Mouse (Mus musculus) myocyte (in vitro differentiated cells): Measurements from ENCODE around the gene Mfng. TPM values are rescaled to one million over a fixed set of nuclear protein-coding genes. Genes with fewer than 3 reads are reported as not detected.

ENCODE experiments used
- H3K27me3 ChIP-seq: one replicate; pipeline ENCODE4 v1.6.1; 2011; ENCODE audit not compliant: control insufficient read depth, insufficient read depth, insufficient read length
- H3K36me3 ChIP-seq: one replicate; pipeline ENCODE4 v1.6.1; 2011; ENCODE audit not compliant: control insufficient read depth, insufficient read depth
- H3K4me2 ChIP-seq: one replicate; pipeline ENCODE4 v1.6.1; 2011; ENCODE audit warnings: low read depth, control low read depth
- H3K4me3 ChIP-seq: one replicate; pipeline ENCODE4 v1.5.1; 2011; ENCODE audit warnings: mild to moderate bottlenecking, control low read depth, moderate library complexity
- H3K79me2 ChIP-seq: one replicate; pipeline ENCODE4 v1.6.1; 2011; ENCODE audit not compliant: control insufficient read depth, insufficient read depth
- H3ac ChIP-seq: one replicate; pipeline ENCODE4 v1.6.1; 2011; ENCODE audit not compliant: control insufficient read depth, insufficient read length
- CEBPB ChIP-seq: IDR thresholded peaks from 2 replicates; pipeline ENCODE4 v1.6.1; 2011; ENCODE audit warnings: mild to moderate bottlenecking, moderate library complexity; ENCODE audit not compliant: poor library complexity, insufficient read depth, severe bottlenecking
- E2F4 ChIP-seq: IDR thresholded peaks from one replicate; pipeline ENCODE4 v1.6.1; 2011; ENCODE audit warnings: mild to moderate bottlenecking, control low read depth, moderate library complexity; ENCODE audit not compliant: insufficient read depth
- MAX ChIP-seq: IDR thresholded peaks from one replicate; pipeline ENCODE4 v1.6.1; 2011; ENCODE audit warnings: low read depth, mild to moderate bottlenecking, control low read depth
- MYOD1 ChIP-seq, 3 experiments: IDR thresholded peaks; one replicate each; pipeline ENCODE4 v1.6.1; 2011; ENCODE audit warnings: control low read depth in 2 of 3, low read depth in 2 of 3, mild to moderate bottlenecking in 2 of 3, moderate library complexity in 1 of 3; ENCODE audit not compliant: insufficient read length in 2 of 3, control insufficient read depth in 1 of 3
- MYOG ChIP-seq, 3 experiments: IDR thresholded peaks; one replicate each; pipeline ENCODE4 v1.6.1; 2011; ENCODE audit warnings: control low read depth in 2 of 3, low read depth in 2 of 3, mild to moderate bottlenecking in 2 of 3; ENCODE audit not compliant: insufficient read length in 2 of 3, control insufficient read depth in 1 of 3, insufficient read depth in 1 of 3
- POLR2A ChIP-seq: IDR thresholded peaks from one replicate; pipeline ENCODE4 v1.6.1; 2011; ENCODE audit warnings: low read depth, mild to moderate bottlenecking, control low read depth, moderate library complexity; ENCODE audit not compliant: insufficient read length
- POLR2AphosphoS2 ChIP-seq: IDR thresholded peaks from one replicate; pipeline ENCODE4 v1.6.1; 2011; ENCODE audit warnings: low read depth, control low read depth; ENCODE audit not compliant: insufficient read length
- REST ChIP-seq: IDR thresholded peaks from one replicate; pipeline ENCODE4 v1.6.1; 2011; ENCODE audit warnings: mild to moderate bottlenecking, control low read depth, moderate library complexity; ENCODE audit not compliant: insufficient read depth, insufficient read length
- SRF ChIP-seq: IDR thresholded peaks from one replicate; pipeline ENCODE4 v1.6.1; 2011; ENCODE audit warnings: low read depth; ENCODE audit not compliant: control insufficient read depth, insufficient read length
- TCF12 ChIP-seq: IDR thresholded peaks from one replicate; pipeline ENCODE4 v1.6.1; 2011; ENCODE audit warnings: mild to moderate bottlenecking, control low read depth; ENCODE audit not compliant: poor library complexity, insufficient read depth, severe bottlenecking
- TCF3 ChIP-seq: IDR thresholded peaks from one replicate; pipeline ENCODE4 v1.6.1; 2011; ENCODE audit warnings: low read depth, control low read depth; ENCODE audit not compliant: insufficient read length
- USF1 ChIP-seq: IDR thresholded peaks from one replicate; pipeline ENCODE4 v1.6.1; 2011; ENCODE audit warnings: low read depth, mild to moderate bottlenecking, control low read depth, moderate library complexity
- polyA plus RNA-seq: library from polyadenylated mRNA; unstranded; fragments of >200 nt; fragmentation: generic; extraction: Trizol; gene quantifications from one replicate; pipeline ENCODE4 v1.2.1, GENCODE M21; 2012; ENCODE audit warnings: missing spikeins

The Mfng gene
- polyA plus RNA-seq, 1 experiment, result 0.06 TPM

- H3K27me3 ChIP-seq, result no peaks in the 10 kb centered on the region
Measured at GRCm38 (mm10) chr15:78789721-78790323, 16.5 kb upstream of the Mfng start.

GRCm38 (mm10) chr15:78788042-78788441 is 14.8 kb upstream of the Mfng start:
- TF ChIP-seq CEBPB (no peak), POLR2AphosphoS2 (no peak), REST (no peak), MAX (no peak), SRF (no peak), MYOD1 (IDR thresholded peaks at IDR 0.05; ENCODE audit: control insufficient read depth in 1 of 3, insufficient read length in 2 of 3, low read depth in 2 of 3) (no peak), TCF12 (no peak), POLR2A (no peak), MYOG (IDR thresholded peaks at IDR 0.05; ENCODE audit: control insufficient read depth in 1 of 3, insufficient read depth in 1 of 3, insufficient read length in 2 of 3, low read depth in 2 of 3) (no peak), TCF3 (no peak), E2F4 (no peak), USF1 (no peak)
- no peaks in the 10 kb centered on the region for H3K36me3 ChIP-seq
- no peak overlapping the region for H3ac ChIP-seq
- no peaks in the 10 kb centered on the region for H3K79me2 ChIP-seq
- H3K4me2 ChIP-seq, result no peak overlapping the region
- no peak overlapping the region for H3K4me3 ChIP-seq
- H3K27me3 ChIP-seq, result no peaks in the 10 kb centered on the region

More at GRCm38 (mm10) chr15:78789721-78790323, 16.5 kb upstream of the Mfng start:
- Histone ChIP-seq H3K4me2 (no peak overlapping the region), H3ac (no peak overlapping the region), H3K4me3 (no peak overlapping the region), H3K79me2 (no peaks in the 10 kb centered on the region), H3K36me3 (no peaks in the 10 kb centered on the region)
- TF ChIP-seq MYOG (IDR thresholded peaks at IDR 0.05; ENCODE audit: control insufficient read depth in 1 of 3, insufficient read depth in 1 of 3, insufficient read length in 2 of 3, low read depth in 2 of 3) (peak in 1 of 3 experiments; percentile 18), MAX (no peak), MYOD1 (IDR thresholded peaks at IDR 0.05; ENCODE audit: control insufficient read depth in 1 of 3, insufficient read length in 2 of 3, low read depth in 2 of 3) (peak in 1 of 3 experiments; percentile 5), SRF (no peak), POLR2A (no peak)

GRCm38 (mm10) chr15:78787287-78787856 is 14.1 kb upstream of the Mfng start:
- no peaks in the 10 kb centered on the region for H3K79me2 ChIP-seq
- no peaks in the 10 kb centered on the region for H3K36me3 ChIP-seq
- H3K27me3 ChIP-seq, result no peaks in the 10 kb centered on the region
- TF ChIP-seq CEBPB (no peak), TCF12 (no peak), USF1 (no peak), MAX (no peak), TCF3 (no peak), MYOG (IDR thresholded peaks at IDR 0.05; ENCODE audit: control insufficient read depth in 1 of 3, insufficient read depth in 1 of 3, insufficient read length in 2 of 3, low read depth in 2 of 3) (peak in 1 of 3 experiments; percentile 15), POLR2A (no peak)
- no peak overlapping the region for H3K4me3 ChIP-seq
- no peak overlapping the region for H3K4me2 ChIP-seq
- H3ac ChIP-seq, result no peak overlapping the region

GRCm38 (mm10) chr15:78786411-78786818 is 13.1 kb upstream of the Mfng start:
- Histone ChIP-seq H3K36me3 (no peaks in the 10 kb centered on the region), H3K27me3 (no peaks in the 10 kb centered on the region), H3K4me3 (no peak overlapping the region), H3ac (no peak overlapping the region), H3K79me2 (no peaks in the 10 kb centered on the region), H3K4me2 (no peak overlapping the region)
- TF ChIP-seq SRF, result no peak
- TF ChIP-seq TCF12, result no peak
- no peak for TF ChIP-seq TCF3
- TF ChIP-seq MYOG (IDR thresholded peaks at IDR 0.05; ENCODE audit: control insufficient read depth in 1 of 3, insufficient read depth in 1 of 3, insufficient read length in 2 of 3, low read depth in 2 of 3), result no peak
- no peak for TF ChIP-seq E2F4
- TF ChIP-seq MAX, result no peak
- no peak for TF ChIP-seq POLR2AphosphoS2
- no peak for TF ChIP-seq POLR2A
- TF ChIP-seq CEBPB, result no peak
- no peak for TF ChIP-seq USF1
- TF ChIP-seq REST, result no peak
- TF ChIP-seq MYOD1 (IDR thresholded peaks at IDR 0.05; ENCODE audit: control insufficient read depth in 1 of 3, insufficient read length in 2 of 3, low read depth in 2 of 3), result no peak

GRCm38 (mm10) chr15:78785961-78786360 is 12.7 kb upstream of the Mfng start:
- no peaks in the 10 kb centered on the region for H3K79me2 ChIP-seq
- H3K4me3 ChIP-seq, result no peak overlapping the region
- no peak overlapping the region for H3ac ChIP-seq
- no peaks in the 10 kb centered on the region for H3K36me3 ChIP-seq
- H3K27me3 ChIP-seq, result no peaks in the 10 kb centered on the region
- TF ChIP-seq POLR2AphosphoS2 (no peak), MAX (no peak), TCF3 (no peak), MYOD1 (IDR thresholded peaks at IDR 0.05; ENCODE audit: control insufficient read depth in 1 of 3, insufficient read length in 2 of 3, low read depth in 2 of 3) (no peak), TCF12 (no peak), E2F4 (no peak), USF1 (no peak), MYOG (IDR thresholded peaks at IDR 0.05; ENCODE audit: control insufficient read depth in 1 of 3, insufficient read depth in 1 of 3, insufficient read length in 2 of 3, low read depth in 2 of 3) (no peak), SRF (no peak), POLR2A (no peak), REST (no peak), CEBPB (no peak)
- no peak overlapping the region for H3K4me2 ChIP-seq
